Mouse (Mus musculus): ENCODE measurements around the gene Ubr4. TPM values are rescaled to one million over a fixed set of nuclear protein-coding genes. Genes with fewer than 3 reads are reported as not detected.
A peak's percentile ranks its signal among the peaks of the same experiment; 100 is the strongest.

The Ubr4 gene
- total RNA-seq, 2 experiments from 2014 or later: 109 to 115 TPM

DNA sequence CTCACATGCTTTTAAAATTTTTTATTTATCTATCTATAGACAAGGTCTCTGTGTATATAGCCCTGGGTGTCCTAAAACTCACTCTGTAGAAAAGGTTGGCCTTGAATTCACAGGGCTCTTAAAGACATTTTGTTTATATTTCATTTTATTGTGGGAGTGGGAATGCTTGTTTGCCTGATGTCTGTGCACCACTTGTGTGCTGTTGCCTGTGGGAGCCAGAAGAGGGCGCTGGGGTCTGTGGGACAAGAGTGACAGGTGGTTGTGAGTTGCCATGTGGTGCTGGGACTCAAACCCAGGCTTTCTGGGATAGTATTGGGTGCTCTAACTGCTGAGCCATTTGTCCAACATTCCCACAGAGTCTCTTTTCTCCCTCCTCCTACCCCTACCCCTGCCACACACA lies 65.5 kb downstream of the Ubr4 start:
- intact Hi-C loops (cut with DNase I): no loop called here
- no peak for DNase-seq

DNA sequence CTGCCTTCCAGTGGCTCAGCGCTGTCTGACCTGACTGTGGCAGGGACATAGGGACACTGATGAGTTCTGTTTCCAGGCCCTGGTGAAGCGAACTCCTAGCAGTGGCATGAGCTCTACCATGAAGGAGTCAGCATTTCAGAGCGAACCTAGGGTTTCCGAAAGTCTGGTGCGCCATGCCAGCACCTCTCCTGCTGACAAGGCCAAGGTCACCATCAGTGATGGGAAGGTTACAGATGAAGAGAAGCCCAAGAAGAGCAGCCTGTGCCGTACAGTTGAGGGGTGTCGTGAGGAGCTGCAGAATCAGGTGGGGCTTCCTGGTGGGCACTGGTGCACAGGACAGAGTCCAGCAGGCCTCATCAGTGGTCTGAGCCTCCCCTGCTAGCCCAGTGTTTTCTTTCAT lies 69.2 kb downstream of the Ubr4 start:
- intact Hi-C loops (cut with DNase I): no loop called here
- DNase-seq: no peak

DNA sequence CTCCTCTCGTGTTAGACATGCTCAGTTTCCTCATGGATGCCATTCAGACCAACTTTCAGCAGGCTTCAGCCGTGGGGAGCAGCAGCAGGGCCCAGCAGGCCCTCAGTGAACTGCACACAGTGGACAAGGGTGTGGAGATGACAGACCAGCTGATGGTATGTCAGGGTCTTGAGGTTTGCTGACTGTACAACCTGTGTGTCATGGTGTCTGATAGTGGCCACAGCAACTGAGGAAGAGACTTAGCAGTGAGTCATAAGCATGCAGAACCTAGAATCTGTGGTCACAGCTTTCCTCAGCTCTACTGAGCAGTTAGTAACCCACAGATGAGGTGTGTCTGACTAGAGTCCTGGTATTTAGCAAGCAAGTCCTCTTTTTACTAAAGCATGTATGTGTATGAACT lies 70.0 kb downstream of the Ubr4 start:
- intact Hi-C loops (cut with DNase I): no loop called here
- DNase-seq: no peak

DNA sequence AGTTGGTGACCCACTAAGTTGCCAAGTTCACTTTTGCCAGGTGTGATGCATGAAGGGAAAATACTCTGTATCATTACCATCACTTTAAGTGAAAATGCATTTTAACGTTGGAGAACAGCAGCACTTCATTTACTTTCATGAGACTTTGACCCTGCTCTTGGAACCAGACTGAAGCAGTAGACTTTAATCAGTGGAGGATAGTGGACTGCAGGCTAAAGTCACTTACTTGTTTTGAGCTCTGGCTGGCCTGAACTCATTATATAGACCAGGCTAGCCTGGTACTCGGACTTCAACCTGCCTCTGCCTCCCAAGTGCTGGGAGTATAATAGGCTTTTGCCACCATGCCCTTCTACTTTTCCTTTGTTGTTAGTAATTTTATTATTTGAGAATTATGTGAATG lies 70.9 kb downstream of the Ubr4 start:
- DNase-seq: no peak
- intact Hi-C loops (cut with DNase I): no loop called here

DNA sequence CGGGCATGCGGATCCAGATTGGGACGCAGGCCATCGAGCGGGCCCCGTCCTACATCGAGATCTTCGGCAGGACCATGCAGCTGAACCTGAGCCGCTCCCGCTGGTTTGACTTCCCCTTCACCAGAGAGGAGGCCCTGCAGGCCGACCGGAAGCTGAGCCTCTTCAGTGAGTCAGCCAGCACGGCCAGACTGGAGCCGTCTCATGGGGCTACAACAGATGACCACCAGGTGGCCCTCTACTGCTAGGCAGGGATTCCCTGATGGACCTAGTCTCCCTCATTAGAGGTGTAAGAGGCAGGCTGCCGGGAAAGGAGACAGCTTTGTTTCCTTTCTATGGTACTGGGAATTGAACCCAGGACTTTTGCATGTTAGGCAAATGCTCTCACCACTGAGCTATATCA lies 77.8 kb downstream of the Ubr4 start:
- intact Hi-C loops (cut with DNase I): no loop called here
- peak; percentile 73 to 85 for DNase-seq

DNA sequence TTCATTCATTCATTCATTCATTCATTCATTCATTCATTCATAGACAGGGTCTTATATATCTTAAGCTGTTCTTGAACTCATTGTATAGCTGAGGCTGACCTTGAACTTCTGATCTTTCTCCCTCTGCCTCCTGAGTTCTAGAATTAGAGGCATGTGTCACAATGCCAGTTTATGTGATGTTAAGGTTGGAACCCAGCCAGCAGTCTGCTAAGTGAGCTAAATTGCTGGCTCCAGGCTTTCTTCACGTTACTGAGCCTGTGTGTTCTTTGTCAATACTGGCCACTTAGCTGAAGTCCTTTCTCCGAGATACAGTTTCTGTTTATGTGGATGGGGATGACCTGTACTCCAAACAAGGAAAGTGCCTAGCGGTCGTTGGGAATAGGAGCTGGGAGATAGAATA lies 78.5 kb downstream of the Ubr4 start:
- intact Hi-C loops (cut with DNase I): no loop called here
- peak in 1 of 2 experiments; percentile 25 for DNase-seq

DNA sequence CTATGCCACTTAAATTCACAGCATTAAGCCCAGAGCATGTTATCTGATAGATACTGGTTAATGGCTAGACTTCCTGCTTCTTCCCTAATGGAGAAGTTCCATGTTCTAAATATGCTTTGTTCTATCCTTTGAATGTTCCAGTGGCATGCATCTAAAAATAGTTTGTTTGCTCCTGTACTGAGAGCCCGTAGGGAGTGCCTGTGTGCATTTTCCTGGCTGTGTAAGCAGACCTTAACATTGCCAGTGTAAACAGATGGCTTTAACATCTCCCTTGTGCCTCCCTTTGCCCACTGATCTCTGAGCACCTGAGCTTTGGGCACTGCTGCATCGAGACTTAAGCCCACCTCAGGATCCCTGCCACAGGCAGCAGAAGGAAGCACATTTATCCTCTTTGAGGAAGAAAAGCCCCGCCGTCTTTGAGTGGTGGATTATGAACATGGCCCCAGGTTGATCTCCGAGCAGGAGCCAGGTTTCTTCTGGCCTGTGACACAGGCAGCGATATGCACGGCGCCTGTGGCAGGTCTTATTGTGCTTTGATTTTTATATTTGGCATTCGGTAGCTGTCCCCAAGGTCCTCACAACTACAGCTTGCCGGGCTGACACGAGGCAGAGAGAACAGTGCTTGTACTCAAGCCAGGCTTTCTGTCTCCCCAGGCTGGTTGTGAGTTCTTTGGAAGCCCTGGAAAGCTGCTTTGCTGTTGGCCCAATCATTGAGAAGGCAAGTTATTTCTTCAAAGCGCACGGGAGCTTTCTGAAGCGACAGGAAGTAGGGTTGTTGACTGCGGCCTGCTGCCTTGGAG lies 80.8 kb downstream of the Ubr4 start:
- intact Hi-C loops (cut with DNase I): no loop called here
- DNase-seq: peak; percentile 12 to 30

DNA sequence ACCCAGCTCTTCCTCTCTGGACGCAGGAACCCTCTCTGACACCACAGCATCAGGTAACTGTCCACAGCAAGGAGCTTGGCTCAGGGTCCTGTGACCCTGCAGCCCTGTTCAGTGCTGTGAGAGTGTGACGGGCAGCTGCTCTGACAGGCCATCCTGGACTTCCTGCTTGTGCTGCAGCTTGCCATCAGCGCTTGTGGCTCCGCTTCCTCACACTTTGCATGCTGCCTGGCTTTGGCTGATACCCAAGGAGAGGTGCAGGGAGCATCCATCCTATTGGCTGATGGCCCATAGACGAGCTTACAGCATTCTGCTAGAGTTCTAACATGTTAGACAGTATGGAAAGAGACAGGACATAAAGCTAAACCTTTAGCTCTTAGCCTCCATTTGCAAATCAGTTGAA lies 88.8 kb downstream of the Ubr4 start:
- intact Hi-C loops (cut with DNase I): loop anchor here (5.0 kb wide), 1 partner anchor 49 kb away; no protein-coding TSS in a partner anchor
- DNase-seq: no peak

DNA sequence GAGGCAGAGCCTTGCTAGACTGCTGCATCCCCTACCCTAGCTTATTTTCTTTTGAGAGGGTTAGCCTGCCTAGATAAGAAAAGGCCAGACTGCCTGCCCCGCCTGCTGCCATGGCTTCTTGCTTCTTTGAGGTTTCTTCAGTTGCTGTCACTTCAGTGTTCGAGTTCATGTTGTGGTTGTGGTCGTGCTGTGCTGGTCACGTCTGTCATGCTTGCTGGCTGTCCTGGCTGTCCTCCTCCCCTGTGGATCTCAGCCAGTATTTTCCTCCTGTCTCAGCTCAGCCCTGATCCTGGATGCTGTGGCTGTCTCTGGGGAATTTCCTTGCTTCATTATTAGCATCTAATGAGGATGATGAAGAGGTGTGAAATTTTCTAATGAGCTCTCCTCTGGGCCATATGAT lies 89.4 kb downstream of the Ubr4 start:
- intact Hi-C loops (cut with DNase I): loop anchor here (5.0 kb wide), 1 partner anchor 50 kb away; no protein-coding TSS in a partner anchor

DNA sequence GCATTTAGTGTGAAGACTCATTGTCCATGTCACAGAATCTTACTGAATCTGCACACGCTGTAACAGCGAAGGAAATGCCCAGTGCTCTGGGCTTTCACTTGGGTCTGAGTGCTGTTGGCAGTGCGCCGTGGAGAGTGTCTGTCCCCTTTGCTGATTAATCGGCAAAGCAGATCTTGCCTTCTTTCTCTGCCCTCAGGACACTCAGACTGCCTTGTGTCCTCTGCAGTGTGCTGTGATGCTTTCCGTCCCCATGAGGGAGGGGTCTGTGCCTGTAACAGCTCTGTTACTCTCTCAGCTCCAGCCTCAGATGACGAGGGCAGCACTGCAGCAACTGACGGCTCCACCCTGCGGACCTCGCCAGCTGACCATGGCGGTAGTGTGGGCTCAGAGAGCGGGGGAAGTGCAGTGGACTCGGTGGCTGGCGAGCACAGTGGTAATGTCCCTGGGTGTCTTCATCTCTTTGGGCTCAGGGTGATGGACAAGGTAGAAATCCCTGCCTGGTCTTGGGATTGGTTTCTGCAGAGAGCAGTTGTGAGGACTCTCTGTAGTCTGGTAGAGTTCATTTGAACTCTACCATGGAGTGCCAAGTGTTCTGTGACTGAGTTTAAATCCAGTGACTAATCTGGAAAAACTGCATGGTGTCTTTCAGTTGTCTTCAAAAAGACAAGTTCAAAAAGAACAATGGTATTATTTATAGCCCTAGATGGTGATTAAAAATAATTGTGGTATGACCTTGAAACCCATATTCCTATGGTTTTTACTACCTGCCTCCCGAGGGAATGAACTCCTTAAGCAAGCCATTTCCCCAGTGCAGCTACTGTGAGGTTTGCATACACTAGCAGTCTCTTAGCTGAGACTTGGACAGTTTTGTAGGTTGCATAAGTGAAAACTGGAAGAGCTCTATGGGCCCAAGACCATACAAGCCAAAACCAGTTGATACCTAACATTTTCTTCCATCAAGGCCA lies 90.3 kb downstream of the Ubr4 start:
- no peak for DNase-seq
- intact Hi-C loops (cut with DNase I): loop anchor here (5.0 kb wide), 1 partner anchor 50 kb away; no protein-coding TSS in a partner anchor

More for the DNA sequence above, 89.4 kb downstream of the Ubr4 start:
- no peak for DNase-seq

DNA sequence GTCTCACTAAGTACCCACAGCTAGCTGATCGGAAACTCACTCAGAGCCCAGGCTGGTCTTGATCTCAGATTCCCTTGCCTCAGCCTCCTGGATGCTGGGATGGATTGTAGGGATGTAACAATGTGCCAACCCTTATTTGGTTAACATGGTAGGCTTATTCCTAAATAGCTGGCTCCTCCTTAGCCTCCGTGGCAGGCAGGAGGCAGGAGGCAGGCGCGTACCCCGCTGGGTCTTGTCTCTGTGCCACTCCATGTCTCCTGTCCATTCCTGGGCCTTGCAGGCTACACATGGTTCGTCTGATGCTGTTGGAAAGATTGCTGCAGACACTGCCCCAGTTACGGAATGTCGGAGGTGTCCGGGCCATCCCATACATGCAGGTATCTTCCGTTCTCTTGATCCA lies 91.9 kb downstream of the Ubr4 start:
- no peak for DNase-seq
- intact Hi-C loops (cut with DNase I): loop anchor here (5.0 kb wide), 1 partner anchor 52 kb away; no protein-coding TSS in a partner anchor

DNA sequence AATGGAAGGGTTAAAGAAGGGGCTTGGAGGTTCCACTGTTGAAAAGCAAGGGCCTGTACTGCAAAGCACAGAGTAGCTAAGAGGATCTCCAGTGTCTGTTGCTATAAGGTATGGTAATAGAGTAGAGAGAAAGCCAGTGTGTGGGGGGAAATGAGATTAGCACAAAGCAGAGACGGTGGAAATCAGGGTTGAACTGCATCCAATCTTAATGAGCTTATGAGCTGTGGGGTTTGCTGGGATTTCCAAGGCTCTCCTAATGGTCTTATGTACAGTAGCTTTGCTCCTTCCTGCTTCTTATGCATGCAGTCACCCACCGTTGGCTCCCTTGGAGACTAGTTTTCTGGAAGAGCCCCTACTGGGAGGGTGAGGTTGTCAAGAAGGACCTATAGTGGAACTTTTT lies 93.8 kb downstream of the Ubr4 start:
- intact Hi-C loops (cut with DNase I): no loop called here
- DNase-seq: no peak

DNA sequence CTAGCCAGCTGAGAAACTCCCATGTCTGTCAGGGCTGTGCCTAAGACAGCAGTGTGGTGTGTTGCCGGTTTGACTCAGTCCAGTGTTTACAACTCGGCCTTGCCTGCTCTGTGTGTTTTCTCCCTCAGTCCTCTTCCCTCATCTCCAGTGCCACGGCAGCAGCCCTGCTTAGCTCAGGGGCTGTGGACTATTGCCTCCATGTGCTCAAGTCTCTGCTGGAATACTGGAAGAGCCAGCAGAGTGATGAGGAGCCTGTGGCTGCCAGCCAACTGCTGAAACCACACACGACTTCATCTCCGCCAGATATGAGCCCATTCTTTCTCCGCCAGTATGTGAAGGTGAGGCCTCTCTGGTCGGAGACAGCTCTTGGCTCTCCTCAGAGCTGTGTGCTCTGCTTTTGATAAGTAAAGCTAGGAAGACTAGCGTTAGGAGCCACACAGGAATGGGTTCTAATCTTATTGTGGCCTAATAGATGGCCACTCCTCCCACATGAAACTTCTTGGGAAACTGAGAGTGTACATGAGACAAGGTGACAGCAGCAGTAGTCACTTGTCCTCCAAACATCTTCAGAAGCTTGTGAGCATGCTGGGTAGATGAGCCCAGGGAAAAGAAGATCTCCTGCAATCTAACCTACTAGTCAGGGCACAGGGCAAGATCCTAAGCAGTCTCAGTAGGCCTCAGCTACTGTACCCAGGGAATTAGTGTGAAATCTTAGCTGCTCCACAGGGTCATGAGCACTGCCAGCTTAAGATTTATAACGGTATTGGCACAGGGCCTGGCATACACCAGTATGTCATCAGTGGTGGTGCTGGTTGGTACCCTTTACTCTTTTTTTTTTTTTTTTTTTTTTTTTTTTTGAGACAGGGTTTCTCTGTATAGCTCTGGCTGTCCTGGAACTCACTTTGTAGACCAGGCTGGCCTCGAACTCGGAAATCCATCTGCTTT lies 94.6 kb downstream of the Ubr4 start:
- no peak for DNase-seq
- intact Hi-C loops (cut with DNase I): no loop called here

DNA sequence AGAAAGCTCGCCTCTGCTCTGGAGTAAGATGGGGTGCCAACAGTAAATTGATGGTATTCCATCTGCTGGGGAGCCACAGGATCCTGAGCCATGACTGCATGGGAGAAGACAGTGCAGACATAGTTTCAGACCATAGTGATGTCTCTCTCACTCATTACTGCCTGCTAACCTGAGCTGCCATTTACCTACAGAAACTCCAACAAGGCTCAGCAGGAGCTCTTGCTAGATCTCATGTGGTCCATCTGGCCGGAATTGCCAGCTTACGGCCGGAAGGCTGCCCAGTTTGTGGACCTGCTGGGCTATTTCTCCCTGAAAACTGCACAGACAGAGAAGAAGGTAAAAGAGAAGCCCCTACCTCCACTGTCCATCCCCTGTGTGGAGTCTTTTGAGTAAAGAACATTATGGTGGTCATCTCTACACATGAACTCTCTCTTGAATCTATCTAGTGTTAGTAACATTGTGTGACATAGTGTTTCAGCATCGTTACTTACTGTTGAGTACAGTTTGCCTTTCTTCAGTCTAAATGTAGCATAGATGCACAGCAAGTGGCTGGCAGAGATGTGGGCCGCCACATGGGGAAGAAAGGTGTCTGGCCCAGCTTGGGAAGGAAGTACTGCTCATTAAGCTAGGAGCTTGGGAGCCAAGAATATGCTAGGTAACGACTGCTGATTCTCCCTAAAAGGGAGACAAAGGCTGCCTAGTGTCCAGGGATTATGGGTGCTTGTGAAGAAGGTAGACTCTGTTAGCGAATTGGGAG lies 100.7 kb downstream of the Ubr4 start:
- DNase-seq: no peak
- intact Hi-C loops (cut with DNase I): no loop called here

DNA sequence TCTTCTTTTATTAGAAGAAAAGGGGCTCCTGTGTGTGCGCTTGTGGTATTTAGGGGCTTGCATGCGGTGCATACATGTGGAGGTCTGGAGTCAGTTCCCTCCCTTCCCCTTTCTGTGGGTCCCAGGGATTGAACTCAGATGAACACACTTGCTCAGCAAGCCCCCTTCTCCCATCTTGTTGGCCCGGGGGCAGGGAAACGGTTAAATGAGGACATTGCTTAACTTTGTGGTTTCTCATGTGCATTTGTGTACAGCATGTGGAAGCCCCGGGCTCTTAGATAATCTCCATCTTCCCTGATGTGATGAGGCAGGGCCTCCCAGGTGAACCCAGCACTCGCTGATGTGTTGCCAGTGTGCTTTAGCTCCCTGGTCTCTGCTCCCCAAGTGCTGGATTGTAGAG lies 101.9 kb downstream of the Ubr4 start:
- intact Hi-C loops (cut with DNase I): no loop called here

DNA sequence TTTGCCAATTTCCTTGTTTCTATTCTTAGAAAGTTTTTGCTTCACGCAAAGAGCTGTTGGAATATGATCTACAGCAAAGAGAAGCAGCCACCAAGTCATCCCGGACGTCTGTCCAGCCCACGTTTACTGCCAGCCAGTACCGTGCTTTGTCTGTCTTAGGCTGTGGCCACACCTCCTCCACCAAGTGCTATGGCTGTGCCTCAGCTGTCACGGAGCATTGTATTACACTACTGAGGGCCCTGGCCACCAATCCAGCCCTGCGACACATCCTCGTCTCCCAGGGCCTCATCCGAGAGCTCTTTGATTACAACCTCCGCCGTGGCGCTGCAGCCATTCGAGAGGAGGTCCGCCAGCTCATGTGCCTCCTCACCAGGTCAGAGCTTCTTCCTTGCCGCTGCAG lies 107.6 kb downstream of the Ubr4 start:
- DNase-seq: no peak
- intact Hi-C loops (cut with DNase I): no loop called here

More for the DNA sequence above, 101.9 kb downstream of the Ubr4 start:
- no peak for DNase-seq

DNA sequence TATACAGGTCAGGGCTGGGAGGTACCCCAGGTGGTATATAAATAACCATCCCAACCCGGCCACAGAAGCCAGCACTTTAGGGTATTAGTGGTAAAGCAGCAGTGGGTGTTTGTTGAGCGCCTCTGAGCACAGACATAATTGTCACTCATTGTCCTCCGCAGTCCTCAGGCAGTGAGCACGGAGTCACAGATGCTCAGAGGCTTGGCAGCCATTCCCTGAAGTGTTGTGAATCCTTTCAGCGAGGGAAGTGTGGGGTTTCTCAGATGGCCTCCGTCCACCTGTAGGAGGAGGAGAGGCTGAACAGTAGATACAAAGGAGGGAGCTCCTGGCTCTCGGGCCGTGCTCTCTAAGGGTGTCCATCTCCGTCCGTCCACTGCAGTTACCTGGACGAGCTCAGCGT lies 111.8 kb downstream of the Ubr4 start:
- intact Hi-C loops (cut with DNase I): no loop called here
- DNase-seq: no peak

DNA sequence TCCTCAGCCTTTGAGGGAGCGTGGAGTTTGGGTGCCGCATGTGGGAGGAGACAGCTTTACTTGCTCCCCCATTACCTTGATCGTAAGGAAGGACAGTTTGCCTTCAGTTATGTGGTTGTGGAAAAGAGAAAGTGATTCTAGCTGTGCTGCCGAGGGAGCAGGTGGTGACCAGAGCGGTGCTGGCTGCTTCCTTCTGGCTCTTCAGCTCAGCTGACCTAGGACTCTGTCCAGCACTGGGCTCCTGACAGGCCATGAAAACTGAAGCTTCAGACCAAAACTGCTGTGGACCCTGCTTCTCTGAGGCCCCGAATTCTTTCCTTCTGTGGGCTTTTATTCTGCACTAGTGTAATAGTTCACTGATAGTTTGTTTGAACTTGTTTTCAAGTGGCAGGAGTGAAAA lies 114.1 kb downstream of the Ubr4 start:
- intact Hi-C loops (cut with DNase I): no loop called here
- no peak for DNase-seq

DNA sequence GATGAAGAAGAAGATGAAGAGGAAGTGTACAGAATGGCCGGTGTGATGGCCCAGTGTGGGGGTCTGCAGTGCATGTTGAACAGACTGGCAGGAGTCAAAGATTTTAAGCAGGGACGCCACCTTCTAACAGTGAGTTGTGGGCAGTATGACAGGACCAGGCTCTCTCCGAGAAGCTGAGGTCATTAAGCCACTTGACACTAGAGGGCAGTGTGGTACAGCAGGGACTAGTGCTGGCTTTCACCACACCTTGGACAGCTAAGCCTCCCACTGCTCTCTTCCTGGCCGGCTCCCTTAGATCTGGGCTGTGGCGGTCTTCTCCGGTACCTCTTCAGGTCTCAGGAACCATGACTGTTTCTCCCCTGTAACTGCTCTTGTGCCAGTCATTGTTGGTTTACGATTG lies 117.8 kb downstream of the Ubr4 start:
- peak; percentile 80 to 89 for DNase-seq
- intact Hi-C loops (cut with DNase I): loop anchor here (1.0 kb wide), 2 partner anchors 142 to 166 kb away; no protein-coding TSS in a partner anchor
